Mouse (Mus musculus) G1E-ER4 (cell line): ENCODE measurements around the gene P2ry6. TPM values are rescaled to one million over a fixed set of nuclear protein-coding genes. Genes with fewer than 3 reads are reported as not detected.

Experiments
- GATA1 ChIP-seq: IDR thresholded peaks from one replicate; pipeline ENCODE4 v1.8.0; 2012; ENCODE audit warnings: low read length, inconsistent platforms
- polyA plus RNA-seq: library from polyadenylated mRNA; stranded (reverse); fragments of >175 nt; gene quantifications from 2 replicates; pipeline ENCODE4 v1.2.3, GENCODE M21; 2012

P2ry6 gene
- polyA plus RNA-seq, 1 experiment: not detected

- no peak for TF ChIP-seq GATA1
These were observed 42.4 kb downstream of the P2ry6 start, which contains the start of gene Arhgef17 for GRCm38 (mm10) chr7:100931926-100932480. TSS of gene Arhgef17 (minus strand) at chr7:100932107.

GRCm38 (mm10) chr7:100931316-100931925, 43.0 kb downstream of the P2ry6 start:
- no peak for TF ChIP-seq GATA1

DNA sequence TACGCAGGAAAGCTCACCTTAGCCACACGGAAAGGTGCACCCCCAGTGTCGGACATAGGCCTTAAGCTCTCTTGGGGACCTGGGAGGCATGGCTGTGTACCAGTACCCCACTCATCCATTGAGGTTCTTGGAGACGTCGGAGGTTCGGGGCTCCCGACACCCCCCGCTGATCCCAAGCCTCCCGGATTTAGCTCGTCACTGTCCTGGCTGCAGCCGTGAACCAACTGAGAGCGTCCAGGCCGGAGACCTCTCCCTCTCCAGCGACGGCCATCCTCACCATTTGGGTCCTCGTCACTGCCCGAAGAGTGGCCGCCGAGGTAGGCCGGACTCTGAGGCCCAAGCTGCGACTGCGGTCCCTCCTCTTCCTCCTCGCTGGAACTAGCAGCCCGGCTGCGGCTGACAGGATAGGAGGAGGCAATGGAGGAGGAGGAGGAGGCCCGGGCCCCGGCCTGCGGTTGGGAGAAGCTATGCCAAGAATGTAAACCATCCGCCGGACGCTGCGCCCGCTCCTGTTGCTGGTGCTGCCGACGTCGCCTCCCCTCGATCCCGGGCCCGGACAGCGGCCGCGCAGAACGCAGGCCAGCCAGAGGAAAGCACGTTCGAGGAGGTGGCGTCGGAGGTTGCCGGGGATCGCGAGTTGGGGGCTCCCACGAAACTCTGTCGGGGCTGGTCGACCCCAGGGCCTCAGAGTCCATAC, 43.7 kb downstream of the P2ry6 start:
- no peak for TF ChIP-seq GATA1

DNA sequence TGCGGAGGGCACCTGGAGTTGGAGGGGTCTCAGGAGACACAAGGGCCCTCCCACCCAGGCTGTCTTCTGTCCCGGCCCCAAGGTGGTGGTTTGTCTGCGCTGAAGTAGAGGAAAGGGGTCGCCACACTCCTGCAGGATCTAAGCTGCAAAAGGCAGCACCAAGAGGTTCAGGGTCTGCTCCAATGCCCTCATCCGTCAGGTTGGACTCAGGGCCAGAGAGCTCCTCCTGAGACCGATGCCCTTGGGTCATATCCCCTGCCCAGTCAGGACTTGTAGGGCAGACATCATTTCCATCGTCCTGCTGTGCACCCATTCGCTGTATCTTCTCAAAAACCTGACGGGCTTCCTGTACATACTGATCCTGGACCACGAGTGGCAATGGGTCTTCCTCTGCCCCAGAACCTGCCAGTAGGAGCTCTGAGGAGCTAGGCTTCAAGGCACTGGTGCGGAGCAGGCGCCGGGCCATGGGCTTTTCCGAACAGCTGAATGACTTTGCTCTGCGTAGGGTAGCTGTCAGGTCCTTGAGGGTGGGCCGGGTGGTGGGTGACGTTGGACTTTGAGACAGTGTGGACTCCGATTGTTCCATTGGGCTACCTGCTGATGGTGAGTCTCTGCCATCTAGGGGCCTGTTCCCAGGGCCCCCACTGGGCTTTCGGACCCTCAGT, 44.7 kb downstream of the P2ry6 start:
- TF ChIP-seq GATA1: no peak

DNA sequence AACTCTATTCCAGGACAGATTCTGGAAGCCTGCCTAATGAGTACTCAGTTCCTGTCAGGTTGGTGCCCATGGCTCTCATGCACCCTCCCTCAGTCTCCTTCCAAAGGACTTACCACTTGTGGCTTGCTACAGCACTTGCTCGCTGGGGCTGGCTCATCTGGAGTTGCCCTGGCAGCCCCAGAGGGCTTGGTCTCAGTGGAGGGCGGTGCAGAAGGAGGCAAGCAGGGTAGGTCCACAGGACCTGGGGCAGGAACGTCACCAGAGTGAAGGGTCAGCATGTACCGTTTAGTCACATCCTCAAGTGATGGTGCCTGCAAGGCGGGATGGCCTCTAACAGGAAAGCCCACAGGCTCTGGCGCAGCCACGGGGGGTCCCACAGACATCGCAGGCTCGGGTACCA, 46.0 kb downstream of the P2ry6 start:
- no peak for TF ChIP-seq GATA1

DNA sequence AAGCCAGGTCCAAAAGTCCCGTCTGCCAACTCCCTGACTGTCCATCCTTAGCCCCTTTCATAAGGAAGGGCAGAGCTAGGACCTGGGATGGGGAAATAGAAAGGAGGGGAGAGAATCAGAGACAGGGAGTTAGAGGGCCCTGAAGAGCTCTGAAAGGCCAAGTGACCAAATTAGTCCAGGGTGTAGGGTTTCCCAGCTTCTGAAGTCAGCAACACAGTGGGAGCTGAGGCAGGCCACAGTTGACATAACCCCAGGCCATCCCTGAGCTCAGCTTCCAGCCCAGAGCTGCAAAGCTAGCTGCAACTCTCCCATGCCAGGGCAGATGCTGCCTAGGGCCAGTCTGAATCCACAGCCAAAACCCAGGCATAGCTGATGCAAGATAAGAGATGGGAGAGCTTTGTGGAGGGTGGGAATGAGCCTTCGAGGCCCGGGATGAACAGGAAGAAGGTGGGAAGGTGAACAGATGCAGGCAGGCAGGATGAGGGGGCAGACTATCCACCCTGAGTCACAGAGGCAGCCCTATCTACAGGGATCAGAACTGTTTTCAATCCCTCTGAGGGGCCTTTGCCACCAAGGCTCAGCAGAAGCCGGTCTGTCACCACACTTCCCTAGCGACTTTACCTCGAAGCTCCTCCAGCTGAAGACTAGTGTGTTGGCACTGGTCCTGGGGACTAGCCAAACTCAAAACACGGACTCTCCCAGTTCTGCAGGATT, 47.0 kb downstream of the P2ry6 start:
- no peak for TF ChIP-seq GATA1

- no peak for TF ChIP-seq GATA1
These were observed 48.0 kb downstream of the P2ry6 start for GRCm38 (mm10) chr7:100926311-100926923.

DNA sequence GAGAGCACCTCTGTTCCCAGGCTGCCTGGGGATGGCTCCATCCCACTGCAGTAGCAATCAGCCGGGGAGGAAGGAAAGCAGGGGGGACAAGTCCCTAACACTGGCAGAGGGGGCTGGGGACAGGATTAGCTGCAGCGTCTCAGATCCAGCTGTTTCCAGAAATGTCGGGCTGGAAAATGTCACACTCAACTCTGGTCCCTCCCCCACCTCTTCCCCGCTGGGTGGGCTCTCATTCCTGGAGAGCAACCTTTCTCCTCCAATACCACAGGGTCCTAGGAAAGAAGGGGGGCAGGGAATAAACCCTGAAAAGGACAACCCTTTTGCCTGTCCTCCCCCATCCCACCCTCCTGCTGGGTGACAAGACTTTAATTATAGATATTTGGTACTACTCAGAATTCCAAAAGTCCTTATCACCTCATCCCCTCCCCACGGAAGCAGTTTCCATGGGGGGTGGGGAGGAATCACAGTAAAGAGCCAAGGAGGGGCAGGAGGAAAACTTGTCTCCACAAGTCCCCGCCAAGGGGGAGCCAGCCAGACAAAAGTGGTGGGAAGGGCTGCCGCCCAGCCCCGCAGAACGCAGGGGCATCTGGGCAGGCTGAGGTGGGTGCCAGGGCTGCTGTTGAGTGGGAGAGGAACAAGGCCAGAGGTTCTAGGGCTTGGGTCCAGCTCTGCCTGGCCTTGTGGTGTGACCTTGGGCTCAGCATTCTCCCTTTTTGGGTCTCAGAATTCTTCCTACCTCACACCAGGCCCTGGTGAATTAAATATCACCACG, 49.6 kb downstream of the P2ry6 start:
- TF ChIP-seq GATA1: no peak

GRCm38 (mm10) chr7:100924200-100924599, 50.2 kb downstream of the P2ry6 start:
- TF ChIP-seq GATA1: no peak

GRCm38 (mm10) chr7:100922907-100923306, 51.5 kb downstream of the P2ry6 start:
- no peak for TF ChIP-seq GATA1

- no peak for TF ChIP-seq GATA1
These were observed 53.2 kb downstream of the P2ry6 start for GRCm38 (mm10) chr7:100921289-100921688.

GRCm38 (mm10) chr7:100919809-100920107, 54.7 kb downstream of the P2ry6 start:
- no peak for TF ChIP-seq GATA1

DNA sequence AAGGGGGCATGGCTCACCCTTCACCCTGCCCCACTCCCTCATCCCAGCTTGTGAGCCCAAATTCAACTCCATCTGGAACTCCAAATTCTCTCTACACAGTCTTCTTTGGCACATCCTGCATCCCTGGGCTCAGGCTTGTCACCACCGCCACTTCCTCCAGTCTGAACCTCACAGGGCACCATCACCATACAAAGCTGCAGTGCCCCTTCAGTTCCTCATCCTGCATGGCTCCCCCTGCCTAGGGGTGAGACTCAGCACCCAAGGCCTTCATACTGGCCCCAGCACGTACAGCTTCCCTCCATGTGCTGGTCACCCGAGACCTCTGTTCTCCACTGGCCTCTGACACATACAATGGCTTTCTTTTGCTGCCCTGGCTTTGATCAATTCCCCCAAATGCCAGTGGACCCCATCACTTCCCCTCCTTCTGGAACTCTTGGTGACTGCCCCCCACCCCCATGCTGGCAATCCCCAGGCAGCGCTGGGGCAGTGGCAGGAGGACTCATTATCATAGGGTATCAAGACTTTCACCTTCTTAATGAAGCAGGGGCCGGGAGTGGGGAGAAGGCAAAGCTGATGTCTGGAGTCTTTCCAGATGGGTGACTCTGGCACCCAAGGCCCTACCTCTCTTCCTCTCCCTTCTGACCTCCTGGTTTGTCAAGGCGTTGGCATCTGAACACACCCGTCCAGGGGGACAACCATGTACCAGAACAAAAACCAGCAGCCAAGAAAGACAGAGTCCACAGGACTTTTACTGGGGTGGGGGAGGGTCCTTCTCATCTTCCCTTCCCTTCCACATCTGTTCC, 55.2 kb downstream of the P2ry6 start:
- TF ChIP-seq GATA1: no peak

DNA sequence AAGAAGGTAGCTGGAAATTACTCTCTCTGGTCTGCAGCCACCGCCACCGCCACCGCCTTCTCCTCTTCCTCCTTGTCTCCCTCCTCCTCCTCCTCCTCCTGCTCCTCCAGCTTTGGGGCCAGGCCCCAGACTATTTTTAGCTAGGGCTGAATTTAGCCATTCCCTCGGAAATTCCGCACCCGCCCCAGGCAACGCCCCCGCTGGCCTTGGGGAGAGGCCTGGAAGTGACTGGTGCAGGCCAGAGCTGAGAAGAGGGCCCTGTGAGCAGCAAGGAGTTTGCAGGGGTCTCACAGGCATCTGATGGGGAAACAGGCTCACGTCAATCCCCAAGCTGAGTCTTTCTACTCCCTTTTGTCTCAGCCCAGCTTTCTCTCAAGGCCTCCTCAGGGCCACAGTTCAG, 56.3 kb downstream of the P2ry6 start:
- no peak for TF ChIP-seq GATA1
